Comparison of ENCODE assay signal across 24 mouse cellular contexts in genomic region chr2:124408956-124409355, GRCm38 (mm10).
DNase-seq lines count a peak whose midpoint lies in the region; ATAC-seq and TF ChIP-seq lines count a peak whose summit lies in the region.
"Had no signal": no experiment of that assay in that cellular context is flagged by ENCODE, and none has a peak within 500 bp of the region (broad histone marks: within the 10 kb centered on the region; RNA-seq: fewer than 3 reads in every experiment).

No protein-coding gene starts in this region.

- H3K9ac ChIP-seq in heart, embryonic 15.5 days: no peak overlapping the region
- no peak overlapping the region for H3K9ac ChIP-seq in heart, postnatal 0 days (replicated peaks; ENCODE audit: low read depth, low read length)
- H3K9ac ChIP-seq: embryonic facial prominence, embryonic 12.5 days; forebrain, embryonic 13.5 days; forebrain, embryonic 15.5 days had no signal

- TF ChIP-seq EP300 in heart, postnatal 0 days (IDR thresholded peaks at IDR 0.05; ENCODE audit: low read depth): no peak

- H3K4me3 ChIP-seq in heart, embryonic 15.5 days: no peak overlapping the region
- H3K4me3 ChIP-seq in heart, postnatal 0 days (ENCODE audit: low read depth, low read length): no peak overlapping the region
- H3K4me3 ChIP-seq: embryonic facial prominence, embryonic 10.5 days; embryonic facial prominence, embryonic 12.5 days; forebrain, embryonic 13.5 days; forebrain, embryonic 15.5 days had no signal

- H3K27ac ChIP-seq in heart, embryonic 15.5 days: peak overlapping the region; percentile 57; the same call in 1 of the 2 replicates
- no peak overlapping the region for H3K27ac ChIP-seq in heart, postnatal 0 days (ENCODE audit: low read depth)
- H3K27ac ChIP-seq: embryonic facial prominence, embryonic 10.5 days; embryonic facial prominence, embryonic 12.5 days; forebrain, embryonic 13.5 days; forebrain, embryonic 15.5 days had no signal

- H3K27me3 ChIP-seq in heart, embryonic 15.5 days: no peaks in the 10 kb centered on the region
- no peaks in the 10 kb centered on the region for H3K27me3 ChIP-seq in heart, postnatal 0 days (ENCODE audit: control insufficient read depth, insufficient read depth, low read length)
- H3K27me3 ChIP-seq: CH12.LX; embryonic facial prominence, embryonic 12.5 days; forebrain, embryonic 13.5 days; forebrain, embryonic 15.5 days; Patski had no signal

- H3K4me1 ChIP-seq in heart, embryonic 15.5 days (replicated peaks): peaks cover 23% of the 10 kb centered on the region
- H3K4me1 ChIP-seq in heart, postnatal 0 days (ENCODE audit: control insufficient read depth, insufficient read depth): peaks cover 7% of the 10 kb centered on the region

- H3K36me3 ChIP-seq in heart, embryonic 15.5 days: no peaks in the 10 kb centered on the region
- no peaks in the 10 kb centered on the region for H3K36me3 ChIP-seq in heart, postnatal 0 days (replicated peaks; ENCODE audit: control insufficient read depth, insufficient read depth, low read length)
- H3K36me3 ChIP-seq: embryonic facial prominence, embryonic 10.5 days; embryonic facial prominence, embryonic 12.5 days; forebrain, embryonic 15.5 days; G1E had no signal

- WGBS in heart, embryonic 15.5 days: 45% methylated on average over 1 of the region's 1 CpGs
- 44% methylated on average over 1 of the region's 1 CpGs for WGBS in heart, postnatal 0 days

- H3K4me2 ChIP-seq in heart, embryonic 15.5 days: no peak overlapping the region
- no peak overlapping the region for H3K4me2 ChIP-seq in heart, postnatal 0 days (ENCODE audit: low read depth, low read length)
- H3K4me2 ChIP-seq: embryonic facial prominence, embryonic 12.5 days; forebrain, embryonic 13.5 days; forebrain, embryonic 15.5 days had no signal

- DNase-seq in gastrocnemius, adult 18-20 months (ENCODE audit: low spot score): peak; percentile 4
- no peak for DNase-seq in gastrocnemius, postnatal 25 days
- DNase-seq in heart, postnatal 14 days: no peak
- DNase-seq in heart, postnatal 0 days (ENCODE audit: low spot score): peak; percentile 50
- no peak for DNase-seq in heart, adult 9 months (ENCODE audit: low spot score in 2 of 2)
- DNase-seq: adrenal gland, adult 8-10 months; adrenal gland, postnatal 14 days; adrenal gland, postnatal 36 days; B cell, adult 2 months; cerebellum, adult 11-12 months; cerebellum, adult 2 months; cerebellum, adult 9-10 months; cerebellum, postnatal 10 days; cerebellum, postnatal 25 days had no signal

- no peaks in the 10 kb centered on the region for H3K9me3 ChIP-seq in heart, embryonic 15.5 days (replicated peaks)
- H3K9me3 ChIP-seq in heart, postnatal 0 days (replicated peaks; ENCODE audit: control insufficient read depth, low read length): no peaks in the 10 kb centered on the region
- H3K9me3 ChIP-seq: embryonic facial prominence, embryonic 10.5 days; embryonic facial prominence, embryonic 12.5 days; forebrain, embryonic 13.5 days; forebrain, embryonic 15.5 days had no signal

- intact Hi-C loops in heart, postnatal 14 days (cut with DNase I): no loop called here

- no peak for ATAC-seq in heart, embryonic 15.5 days (replicated peaks; ENCODE audit: insufficient number of reproducible peaks, insufficient read depth, low FRiP score, low read depth)
- peak; percentile 74 for ATAC-seq in heart, postnatal 0 days (ENCODE audit: insufficient read depth, low read depth)
- ATAC-seq: activated CD4-positive, CD25-positive, alpha-beta regulatory T cell, adult 4 months; CD4-positive, CD25-positive, alpha-beta regulatory T cell, adult 4 months; forebrain, embryonic 13.5 days; forebrain, embryonic 15.5 days; Patski had no signal

- TF ChIP-seq CTCF in heart, postnatal 0 days (IDR thresholded peaks at IDR 0.05; ENCODE audit: low read depth): no peak

Comparison
In these comparisons a context has a peak if more than half of its experiments do, and no peak if none do; other contexts are left out.
1. DNase-seq: peak in gastrocnemius, adult 18-20 months (single experiment) and heart, postnatal 0 days (single experiment); none in gastrocnemius, postnatal 25 days (single experiment), heart, postnatal 14 days (0 of 2) and heart, adult 9 months (0 of 2).